Mouse (Mus musculus) MEL (cell line): ENCODE results near the gene Adprm.

Experiments
- BHLHE40 ChIP-seq: IDR thresholded peaks from 2 replicates; pipeline ENCODE4 v1.6.1; 2012; ENCODE audit warnings: low read depth, mild to moderate bottlenecking, inconsistent platforms, low read length, improper control_type of control experiment, borderline replicate concordance
- CTCF ChIP-seq, 3 experiments: IDR thresholded peaks in 2 of 3; conservative IDR thresholded peaks in 1 of 3; 2 replicates each; pipeline ENCODE4 v1.5.1; 2011 to 2012; ENCODE audit warnings: low read length in 3 of 3, low read depth in 2 of 3, mild to moderate bottlenecking in 2 of 3, improper control_type of control experiment in 1 of 3, inconsistent platforms in 1 of 3, mixed read lengths in 1 of 3, moderate library complexity in 1 of 3; ENCODE audit not compliant: control insufficient read depth in 1 of 3, insufficient read depth in 1 of 3, poor library complexity in 1 of 3, severe bottlenecking in 1 of 3
- EP300 ChIP-seq, 2 experiments: IDR thresholded peaks; 2 replicates each; pipeline ENCODE4 v1.6.1; 2011; ENCODE audit warnings: improper control_type of control experiment in 2 of 2, low read length in 2 of 2, low read depth in 1 of 2, mild to moderate bottlenecking in 1 of 2
- ETS1 ChIP-seq: IDR thresholded peaks from 2 replicates; pipeline ENCODE4 v1.6.1; 2012; ENCODE audit warnings: low read depth, mild to moderate bottlenecking, inconsistent platforms, low read length, improper control_type of control experiment, moderate library complexity
- GATA1 ChIP-seq: IDR thresholded peaks from 2 replicates; pipeline ENCODE4 v1.6.1; 2011; ENCODE audit warnings: low read depth, low read length, improper control_type of control experiment
- HCFC1 ChIP-seq: IDR thresholded peaks from 2 replicates; pipeline ENCODE4 v1.6.1; 2012; ENCODE audit warnings: low read depth, mild to moderate bottlenecking, inconsistent platforms, low read length, improper control_type of control experiment, moderate library complexity
- MXI1 ChIP-seq: IDR thresholded peaks from 2 replicates; pipeline ENCODE4 v1.6.1; 2011; ENCODE audit warnings: mild to moderate bottlenecking, low read depth, low read length, improper control_type of control experiment
- MYC ChIP-seq: IDR thresholded peaks from 2 replicates; pipeline ENCODE4 v1.6.1; 2011; ENCODE audit warnings: low read depth, mild to moderate bottlenecking, low read length, improper control_type of control experiment, moderate library complexity
- NRF1 ChIP-seq: IDR thresholded peaks from 2 replicates; pipeline ENCODE4 v1.6.1; 2014; ENCODE audit warnings: low read depth, mild to moderate bottlenecking, inconsistent platforms, low read length, improper control_type of control experiment, moderate library complexity; ENCODE audit not compliant: poor library complexity, insufficient read depth, severe bottlenecking
- POLR2A ChIP-seq, 2 experiments: IDR thresholded peaks; 2 replicates each; pipeline ENCODE4 v1.6.1; 2011 to 2012; ENCODE audit warnings: low read length in 2 of 2, mild to moderate bottlenecking in 2 of 2, control low read depth in 1 of 2, improper control_type of control experiment in 1 of 2, low read depth in 1 of 2, moderate library complexity in 1 of 2; ENCODE audit not compliant: control insufficient read depth in 1 of 2, insufficient read depth in 1 of 2, poor library complexity in 1 of 2
- POLR2AphosphoS5 ChIP-seq: IDR thresholded peaks from 2 replicates; pipeline ENCODE4 v1.6.1; 2012; ENCODE audit warnings: low read depth, borderline replicate concordance, mild to moderate bottlenecking, inconsistent platforms, low read length, moderate library complexity, mixed read lengths
- TCF12 ChIP-seq: IDR thresholded peaks from 2 replicates; pipeline ENCODE4 v1.6.1; 2014; ENCODE audit warnings: low read depth, mild to moderate bottlenecking, inconsistent platforms, low read length, improper control_type of control experiment, moderate library complexity
- UBTF ChIP-seq: IDR thresholded peaks from 2 replicates; pipeline ENCODE4 v1.6.1; 2012; ENCODE audit warnings: low read depth, mild to moderate bottlenecking, inconsistent platforms, low read length, improper control_type of control experiment, moderate library complexity, borderline replicate concordance; ENCODE audit not compliant: insufficient read depth
- USF2 ChIP-seq, 2 experiments: IDR thresholded peaks; 2 replicates each; pipeline ENCODE4 v1.6.1; 2011 to 2012; ENCODE audit warnings: improper control_type of control experiment in 2 of 2, low read length in 2 of 2, borderline replicate concordance in 1 of 2, inconsistent platforms in 1 of 2, low read depth in 1 of 2, mild to moderate bottlenecking in 1 of 2; ENCODE audit not compliant: insufficient read depth in 1 of 2

DNA sequence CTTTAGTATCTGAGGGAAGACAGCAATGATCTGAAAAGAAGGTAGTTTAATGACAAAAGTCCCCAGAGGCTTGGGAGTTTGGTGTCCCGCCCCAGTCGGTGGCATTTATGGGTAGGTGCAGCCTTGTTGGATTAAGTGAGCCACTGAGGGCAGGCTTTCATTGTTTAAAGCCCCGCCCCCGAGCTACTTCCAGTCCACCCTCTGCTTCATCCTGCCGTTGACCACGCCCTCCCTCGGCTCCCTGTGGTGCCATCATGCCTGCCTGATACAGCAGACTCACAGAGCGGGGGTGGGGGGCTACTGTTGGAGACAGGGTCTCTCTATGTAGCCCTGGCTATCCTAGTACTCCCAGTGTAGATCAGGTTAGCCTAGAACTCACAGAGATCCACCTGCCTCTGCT lies 9.4 kb downstream of the Adprm start:
- TF ChIP-seq ETS1, result no peak
- no peak for TF ChIP-seq POLR2AphosphoS5
- no peak for TF ChIP-seq HCFC1
- no peak for TF ChIP-seq EP300 (IDR thresholded peaks at IDR 0.05; ENCODE audit: low read depth in 1 of 2, low read length in 2 of 2)
- TF ChIP-seq CTCF (IDR thresholded peaks at IDR 0.05 in 2 of 3, conservative IDR thresholded peaks at IDR 0.05 in 1 of 3; ENCODE audit: control insufficient read depth in 1 of 3, insufficient read depth in 1 of 3, low read depth in 2 of 3, low read length in 3 of 3, poor library complexity in 1 of 3, severe bottlenecking in 1 of 3), result no peak
- TF ChIP-seq USF2 (IDR thresholded peaks at IDR 0.05; ENCODE audit: borderline replicate concordance in 1 of 2, insufficient read depth in 1 of 2, low read depth in 1 of 2, low read length in 2 of 2), result no peak
- no peak for TF ChIP-seq MXI1
- TF ChIP-seq NRF1, result no peak
- TF ChIP-seq POLR2A (IDR thresholded peaks at IDR 0.05; ENCODE audit: control insufficient read depth in 1 of 2, insufficient read depth in 1 of 2, low read depth in 1 of 2, low read length in 2 of 2, poor library complexity in 1 of 2), result no peak
- TF ChIP-seq UBTF, result no peak
- no peak for TF ChIP-seq TCF12
- TF ChIP-seq MYC, result no peak
- TF ChIP-seq BHLHE40, result no peak
- no peak for TF ChIP-seq GATA1
